Mouse (Mus musculus) stomach, postnatal 0 days (tissue): ENCODE measurements around the gene Prkca. TPM values are rescaled to one million over a fixed set of nuclear protein-coding genes. Genes with fewer than 3 reads are reported as not detected.

Experiments used
- ATAC-seq: fragments of 200-750 bp; cut with Nextera tagmentation; 2 replicates; pipeline ENCODE4 v1.8.0; 2017; ENCODE audit not compliant: low FRiP score, low TSS enrichment
- DNase-seq: peaks from one replicate; pipeline ENCODE4 v3.0.0-alpha.2; 2016; ENCODE audit warnings: low spot score
- H3K27ac ChIP-seq: fragments of 300-500 bp; sonication (generic); replicated peaks from 2 replicates; pipeline ENCODE4 v1.5.1; 2014; ENCODE audit warnings: mild to moderate bottlenecking, control low read depth
- H3K27me3 ChIP-seq: fragments of 300-500 bp; sonication (generic); 2 replicates; pipeline ENCODE4 v1.6.1; 2014; ENCODE audit warnings: low read length; ENCODE audit not compliant: control insufficient read depth, insufficient read depth
- H3K36me3 ChIP-seq: fragments of 300-500 bp; sonication (generic); 2 replicates; pipeline ENCODE4 v1.6.1; 2014; ENCODE audit warnings: low read length, mixed read lengths; ENCODE audit not compliant: control insufficient read depth, insufficient read depth
- H3K4me1 ChIP-seq: fragments of 300-500 bp; sonication (generic); replicated peaks from 2 replicates; pipeline ENCODE4 v1.6.1; 2014; ENCODE audit warnings: antibody characterized with exemption; ENCODE audit not compliant: control insufficient read depth, insufficient read depth
- H3K4me2 ChIP-seq: fragments of 300-500 bp; sonication (generic); replicated peaks from 2 replicates; pipeline ENCODE4 v1.6.1; 2014; ENCODE audit warnings: low read depth, mild to moderate bottlenecking, control low read depth, moderate library complexity
- H3K4me3 ChIP-seq: fragments of 300-500 bp; sonication (generic); 2 replicates; pipeline ENCODE4 v1.5.1; 2014; ENCODE audit warnings: low read depth, low read length, control low read depth
- H3K9ac ChIP-seq: fragments of 300-500 bp; sonication (generic); 2 replicates; pipeline ENCODE4 v1.6.1; 2014; ENCODE audit warnings: mild to moderate bottlenecking, low read length, control low read depth, mixed read lengths
- H3K9me3 ChIP-seq: fragments of 300-500 bp; sonication (generic); 2 replicates; pipeline ENCODE4 v1.6.1; 2016; ENCODE audit warnings: low read length; ENCODE audit not compliant: control insufficient read depth
- CTCF ChIP-seq: IDR thresholded peaks from 2 replicates; pipeline ENCODE4 v1.5.1; 2016; ENCODE audit warnings: antibody characterized with exemption, low read depth, mild to moderate bottlenecking, moderate library complexity
- EP300 ChIP-seq: optimal IDR thresholded peaks from 2 replicates; pipeline ENCODE3; 2016; ENCODE audit warnings: antibody characterized with exemption
- WGBS: fragments of 180-500 bp; shearing (Covaris S2); extraction: QIAGEN DNeasy Blood & Tissue Kit; methylation state at CpG from one replicate; pipeline ENCODE4 v1.1.7; 2014; 5-methylcytosine and 5-hydroxymethylcytosine counted together
- polyA plus RNA-seq: library from polyadenylated mRNA; unstranded; fragments of >200 nt; fragmentation: Nextera tagmentation; extraction: Ambion mirVana; gene quantifications from 2 replicates; pipeline ENCODE4 v1.2.1, GENCODE M21; 2015

Gene Prkca
- polyA plus RNA-seq, 1 experiment from 2014 or later = 3.7 TPM

- no peaks in the 10 kb centered on the region for H3K9me3 ChIP-seq
- no peak overlapping the region for H3K9ac ChIP-seq
- no peaks in the 10 kb centered on the region for H3K27me3 ChIP-seq
- no peak for DNase-seq
- TF ChIP-seq EP300 (no peak), CTCF (no peak)
- no peaks in the 10 kb centered on the region for H3K36me3 ChIP-seq
- no peaks in the 10 kb centered on the region; the same call in 1 of the 2 replicates for H3K4me1 ChIP-seq
- no peak overlapping the region for H3K27ac ChIP-seq
- H3K4me3 ChIP-seq = no peak overlapping the region
- no peak overlapping the region for H3K4me2 ChIP-seq
- WGBS = 89% methylated on average over 5 of the region's 5 CpGs
- no peak for ATAC-seq
Observed at GRCm38 (mm10) chr11:108362965-108363364, 19.2 kb upstream of the Prkca start.

- Histone ChIP-seq H3K36me3 (no peaks in the 10 kb centered on the region), H3K4me1 (no peaks in the 10 kb centered on the region; the same call in 1 of the 2 replicates), H3K27ac (no peak overlapping the region), H3K9ac (no peak overlapping the region), H3K27me3 (no peaks in the 10 kb centered on the region), H3K4me3 (no peak overlapping the region), H3K9me3 (no peaks in the 10 kb centered on the region), H3K4me2 (no peak overlapping the region)
- ATAC-seq (no peak), DNase-seq (no peak)
- TF ChIP-seq CTCF (no peak), EP300 (no peak)
- 82% methylated on average over 4 of the region's 4 CpGs for WGBS
Observed at GRCm38 (mm10) chr11:108360983-108361382, 17.3 kb upstream of the Prkca start.

- H3K27me3 ChIP-seq = no peaks in the 10 kb centered on the region
- H3K9ac ChIP-seq = no peak overlapping the region
- no peak overlapping the region for H3K4me3 ChIP-seq
- no peak for DNase-seq
- no peaks in the 10 kb centered on the region for H3K36me3 ChIP-seq
- H3K4me1 ChIP-seq = no peaks in the 10 kb centered on the region
- no peak overlapping the region for H3K27ac ChIP-seq
- ATAC-seq = no peak
- WGBS = 71% methylated on average over 6 of the region's 6 CpGs
- no peaks in the 10 kb centered on the region for H3K9me3 ChIP-seq
- H3K4me2 ChIP-seq = no peak overlapping the region
- TF ChIP-seq CTCF (no peak), EP300 (no peak)
Observed at GRCm38 (mm10) chr11:108358911-108359310, 15.2 kb upstream of the Prkca start.

GRCm38 (mm10) chr11:108356020-108356419 lies 12.3 kb upstream of the Prkca start:
- TF ChIP-seq EP300 (no peak), CTCF (no peak)
- no peak for ATAC-seq
- H3K9me3 ChIP-seq = no peaks in the 10 kb centered on the region
- DNase-seq = no peak
- no peaks in the 10 kb centered on the region for H3K4me1 ChIP-seq
- H3K4me2 ChIP-seq = no peak overlapping the region
- no peaks in the 10 kb centered on the region for H3K36me3 ChIP-seq
- H3K27me3 ChIP-seq = no peaks in the 10 kb centered on the region
- 56% methylated on average over 4 of the region's 4 CpGs for WGBS
- H3K9ac ChIP-seq = no peak overlapping the region
- no peak overlapping the region for H3K27ac ChIP-seq
- no peak overlapping the region for H3K4me3 ChIP-seq

GRCm38 (mm10) chr11:108352842-108353388 lies 9.2 kb upstream of the Prkca start:
- H3K4me2 ChIP-seq = no peak overlapping the region
- no peak overlapping the region for H3K9ac ChIP-seq
- no peaks in the 10 kb centered on the region for H3K27me3 ChIP-seq
- H3K4me1 ChIP-seq = no peaks in the 10 kb centered on the region
- TF ChIP-seq EP300 (no peak), CTCF (no peak)
- 85% methylated on average over 10 of the region's 10 CpGs for WGBS
- no peak for ATAC-seq
- H3K27ac ChIP-seq = no peak overlapping the region
- DNase-seq = no peak
- no peak overlapping the region for H3K4me3 ChIP-seq
- H3K36me3 ChIP-seq = no peaks in the 10 kb centered on the region
- no peaks in the 10 kb centered on the region for H3K9me3 ChIP-seq

GRCm38 (mm10) chr11:108350799-108351198 lies 7.1 kb upstream of the Prkca start:
- DNase-seq (no peak), ATAC-seq (no peak)
- Histone ChIP-seq H3K4me3 (no peak overlapping the region), H3K9me3 (no peaks in the 10 kb centered on the region), H3K4me2 (no peak overlapping the region), H3K27ac (no peak overlapping the region), H3K9ac (no peak overlapping the region), H3K4me1 (no peaks in the 10 kb centered on the region), H3K27me3 (no peaks in the 10 kb centered on the region), H3K36me3 (no peaks in the 10 kb centered on the region)
- no peak for TF ChIP-seq EP300
- no peak for TF ChIP-seq CTCF
- 86% methylated on average over 4 of the region's 4 CpGs for WGBS
